Mouse (Mus musculus) heart, postnatal 0 days (tissue): ENCODE measurements around the gene Sptlc2. TPM values are rescaled to one million over a fixed set of nuclear protein-coding genes. Genes with fewer than 3 reads are reported as not detected.

Experiments used
- ATAC-seq: fragments of 200-750 bp; cut with Nextera tagmentation; 2 replicates; pipeline ENCODE4 v1.8.0; 2017; ENCODE audit warnings: low read depth, moderate number of reproducible peaks, moderate library complexity; ENCODE audit not compliant: insufficient read depth
- DNase-seq: peaks from one replicate; pipeline ENCODE4 v3.0.0-alpha.2; 2016; ENCODE audit warnings: low spot score
- H3K27ac ChIP-seq: fragments of 300-500 bp; sonication (generic); 2 replicates; pipeline ENCODE4 v1.5.1; 2014; ENCODE audit warnings: low read depth, mild to moderate bottlenecking
- H3K27me3 ChIP-seq: fragments of 300-500 bp; sonication (generic); 2 replicates; pipeline ENCODE4 v1.6.1; 2014; ENCODE audit warnings: low read length, mixed read lengths; ENCODE audit not compliant: control insufficient read depth, insufficient read depth
- H3K36me3 ChIP-seq: fragments of 300-500 bp; sonication (generic); replicated peaks from 2 replicates; pipeline ENCODE4 v1.6.1; 2014; ENCODE audit warnings: low read length, mixed read lengths; ENCODE audit not compliant: control insufficient read depth, insufficient read depth
- H3K4me1 ChIP-seq: fragments of 300-500 bp; sonication (generic); 2 replicates; pipeline ENCODE4 v1.6.1; 2014; ENCODE audit warnings: antibody characterized with exemption; ENCODE audit not compliant: control insufficient read depth, insufficient read depth
- H3K4me2 ChIP-seq: fragments of 300-500 bp; sonication (generic); 2 replicates; pipeline ENCODE4 v1.6.1; 2014; ENCODE audit warnings: low read depth, mild to moderate bottlenecking, low read length, moderate library complexity
- H3K4me3 ChIP-seq: fragments of 300-500 bp; sonication (generic); 2 replicates; pipeline ENCODE4 v1.5.1; 2014; ENCODE audit warnings: low read depth, low read length
- H3K9ac ChIP-seq: fragments of 300-500 bp; sonication (generic); replicated peaks from 2 replicates; pipeline ENCODE4 v1.6.1; 2014; ENCODE audit warnings: low read depth, low read length, mixed read lengths
- H3K9me3 ChIP-seq: fragments of 300-500 bp; sonication (generic); replicated peaks from 2 replicates; pipeline ENCODE4 v1.6.1; 2016; ENCODE audit warnings: low read length; ENCODE audit not compliant: control insufficient read depth
- CTCF ChIP-seq: IDR thresholded peaks from 2 replicates; pipeline ENCODE4 v1.5.1; 2016; ENCODE audit warnings: antibody characterized with exemption, control low read depth, low read depth
- EP300 ChIP-seq: IDR thresholded peaks from 2 replicates; pipeline ENCODE4 v1.6.1; 2016; ENCODE audit warnings: antibody characterized with exemption, low read depth
- WGBS: fragments of 180-500 bp; shearing (Covaris S2); extraction: QIAGEN DNeasy Blood & Tissue Kit; methylation state at CpG from one replicate; pipeline ENCODE4 v1.1.7; 2014; 5-methylcytosine and 5-hydroxymethylcytosine counted together
- polyA plus RNA-seq: library from polyadenylated mRNA; unstranded; fragments of >200 nt; fragmentation: Nextera tagmentation; extraction: Ambion mirVana; gene quantifications from 2 replicates; pipeline ENCODE4 v1.2.1, GENCODE M21; 2015
- total RNA-seq: library from RNA; depleted of rRNA; stranded (reverse); fragments of >200 nt; gene quantifications from 2 replicates; pipeline ENCODE4 v1.2.3, GENCODE M21; 2014; ENCODE audit warnings: low replicate concordance

The Sptlc2 gene
- total and polyA plus RNA-seq, 2 experiments from 2014 or later = 66.6 to 67.0 TPM

DNA sequence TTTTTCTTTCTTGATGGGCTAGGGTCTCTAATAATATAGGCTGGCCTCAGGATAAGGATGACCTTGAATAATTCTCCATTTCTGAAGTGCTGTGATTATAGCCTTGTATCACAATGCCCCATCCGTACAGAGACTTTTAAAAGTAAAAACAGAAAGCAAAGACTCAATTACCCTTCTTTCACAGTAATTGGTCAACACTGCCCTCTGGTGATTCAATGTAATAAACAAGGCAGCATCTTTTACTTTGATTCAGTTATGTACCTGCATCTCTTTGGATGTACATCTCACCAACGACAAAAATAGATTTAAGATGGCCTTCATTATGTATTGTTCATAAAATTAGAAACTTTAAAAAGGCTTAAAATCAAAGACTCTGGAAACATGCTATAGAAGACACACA is 53.3 kb downstream of the Sptlc2 start:
- H3K27me3 ChIP-seq = no peaks in the 10 kb centered on the region
- ATAC-seq (no peak), DNase-seq (peak; percentile 16)
- no peaks in the 10 kb centered on the region for H3K9me3 ChIP-seq
- no peaks in the 10 kb centered on the region for H3K4me1 ChIP-seq
- no peak overlapping the region for H3K4me2 ChIP-seq
- no peak overlapping the region for H3K9ac ChIP-seq
- H3K36me3 ChIP-seq = peaks cover 31% of the 10 kb centered on the region
- no peak overlapping the region for H3K4me3 ChIP-seq
- H3K27ac ChIP-seq = no peak overlapping the region
- 28% methylated on average over 2 of the region's 2 CpGs for WGBS
- TF ChIP-seq EP300 (no peak), CTCF (peak; percentile 66)

DNA sequence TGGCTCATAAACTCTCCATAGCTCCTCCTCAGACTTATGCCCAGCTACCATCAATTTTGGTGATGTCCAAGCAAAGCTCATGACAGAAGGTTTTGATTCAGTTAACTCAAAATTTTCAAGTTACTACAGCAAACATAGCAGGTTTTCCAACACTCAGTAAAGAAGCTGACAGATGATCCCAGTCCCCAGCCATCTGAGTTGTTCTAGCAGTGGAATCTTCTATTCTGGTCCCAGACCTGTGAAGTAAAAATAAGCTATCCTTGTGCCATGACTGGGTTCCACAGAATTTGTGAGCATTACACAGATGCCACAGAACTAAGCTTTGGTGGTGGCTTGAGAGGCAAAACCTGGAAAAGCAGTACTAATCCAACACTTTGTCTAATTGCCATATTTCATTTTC is 54.4 kb downstream of the Sptlc2 start:
- no peak for DNase-seq
- Histone ChIP-seq H3K9ac (no peak overlapping the region), H3K27me3 (no peaks in the 10 kb centered on the region), H3K4me1 (no peaks in the 10 kb centered on the region), H3K36me3 (peaks cover 23% of the 10 kb centered on the region), H3K9me3 (no peaks in the 10 kb centered on the region), H3K4me3 (no peak overlapping the region), H3K27ac (no peak overlapping the region), H3K4me2 (no peak overlapping the region)
- TF ChIP-seq EP300 (no peak), CTCF (no peak)
- no peak for ATAC-seq

DNA sequence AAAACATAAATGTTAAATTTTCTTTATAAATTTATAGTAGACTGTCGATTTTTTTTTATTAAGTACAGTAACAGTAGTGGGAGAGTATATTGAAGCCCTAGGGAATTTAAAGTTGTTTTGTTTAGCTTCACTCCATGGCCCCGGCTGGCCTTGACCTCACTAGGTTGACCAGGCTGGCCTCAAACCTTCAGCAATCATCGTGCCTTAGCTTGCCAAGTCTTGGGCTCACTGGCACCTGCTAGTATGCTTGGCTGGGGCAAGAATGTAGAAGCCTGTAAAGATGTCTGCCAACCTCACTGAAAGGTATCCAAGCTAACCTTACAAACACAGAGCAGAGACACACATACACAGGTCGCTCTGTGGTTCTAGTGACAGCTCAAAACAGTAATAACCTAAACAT is 55.6 kb downstream of the Sptlc2 start:
- no peak for TF ChIP-seq EP300
- TF ChIP-seq CTCF = no peak
- Histone ChIP-seq H3K4me3 (no peak overlapping the region), H3K27me3 (no peaks in the 10 kb centered on the region), H3K4me1 (no peaks in the 10 kb centered on the region), H3K36me3 (peaks cover 13% of the 10 kb centered on the region; the same call in 1 of the 2 replicates), H3K9ac (no peak overlapping the region), H3K9me3 (no peaks in the 10 kb centered on the region), H3K27ac (no peak overlapping the region), H3K4me2 (no peak overlapping the region)
- WGBS = 70% methylated on average over 4 of the region's 4 CpGs
- DNase-seq (no peak), ATAC-seq (no peak)

DNA sequence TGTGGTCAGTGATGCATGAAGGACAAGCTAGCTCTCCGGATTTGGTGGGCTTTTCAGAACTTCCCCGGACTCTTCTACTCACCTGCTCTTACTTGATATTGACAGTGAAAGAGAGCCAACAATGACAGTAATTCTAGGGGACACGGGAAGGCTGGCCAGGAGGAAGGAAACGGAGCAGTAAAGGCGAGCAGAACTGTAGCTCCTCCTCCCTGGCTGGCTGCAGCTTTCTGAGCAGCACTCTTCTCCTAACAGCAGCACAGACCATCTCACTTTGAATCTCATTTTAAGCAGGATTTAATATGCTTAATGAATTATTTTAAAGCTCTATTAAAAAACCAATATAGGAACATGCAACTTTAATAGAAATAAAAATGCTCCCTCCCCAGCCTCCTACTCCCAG is 56.2 kb downstream of the Sptlc2 start:
- Histone ChIP-seq H3K4me2 (no peak overlapping the region), H3K4me1 (no peaks in the 10 kb centered on the region), H3K4me3 (no peak overlapping the region), H3K36me3 (peaks cover 13% of the 10 kb centered on the region; the same call in 1 of the 2 replicates), H3K27ac (no peak overlapping the region), H3K27me3 (no peaks in the 10 kb centered on the region), H3K9ac (no peak overlapping the region), H3K9me3 (no peaks in the 10 kb centered on the region)
- DNase-seq = no peak
- ATAC-seq = no peak
- TF ChIP-seq CTCF (no peak), EP300 (no peak)
- 47% methylated on average over 5 of the region's 5 CpGs for WGBS

DNA sequence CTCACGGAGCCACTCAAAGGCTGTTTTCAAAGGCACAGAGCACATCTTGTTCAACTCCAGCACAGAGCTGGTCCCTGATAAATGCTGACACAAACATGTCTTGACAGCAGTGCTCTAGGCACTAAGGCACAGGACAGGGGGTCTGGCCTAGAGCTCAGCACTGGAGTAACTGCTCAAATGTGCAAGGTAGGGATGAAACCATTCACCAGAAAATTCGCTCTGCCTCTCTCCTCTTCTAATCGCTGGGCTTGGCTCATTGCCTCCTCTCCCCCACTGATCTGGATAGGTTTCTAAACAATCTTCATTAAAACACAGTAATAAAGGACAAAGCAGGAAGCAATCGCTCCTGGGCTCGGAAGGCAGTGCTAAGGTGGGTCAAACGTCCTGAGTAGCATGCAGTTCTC is 57.1 kb downstream of the Sptlc2 start:
- Histone ChIP-seq H3K4me1 (no peaks in the 10 kb centered on the region), H3K4me2 (no peak overlapping the region), H3K27ac (no peak overlapping the region), H3K27me3 (no peaks in the 10 kb centered on the region), H3K9ac (no peak overlapping the region), H3K36me3 (peaks cover 10% of the 10 kb centered on the region; the same call in 1 of the 2 replicates), H3K9me3 (no peaks in the 10 kb centered on the region), H3K4me3 (no peak overlapping the region)
- DNase-seq = no peak
- TF ChIP-seq EP300 (no peak), CTCF (no peak)
- WGBS = 65% methylated on average over 6 of the region's 6 CpGs
- ATAC-seq = no peak

DNA sequence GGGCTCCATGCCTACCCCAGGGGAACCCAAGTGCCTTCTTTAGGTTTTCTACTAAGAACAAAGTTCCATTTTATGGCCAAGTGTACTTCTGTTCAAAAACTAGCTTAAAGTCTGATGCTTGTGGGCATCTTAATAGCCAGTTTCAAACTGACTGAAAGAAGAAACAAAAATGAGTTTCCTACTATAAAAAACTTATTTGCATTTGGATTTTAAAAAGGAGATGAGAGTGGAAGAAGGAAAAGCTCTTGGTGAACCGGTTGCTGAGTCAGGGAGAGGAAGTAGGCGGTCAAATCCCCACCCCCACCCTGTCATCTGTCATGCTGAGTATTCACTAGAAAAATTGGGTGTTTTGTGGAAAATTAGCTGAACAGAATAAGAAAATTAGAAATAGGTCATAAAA is 57.9 kb downstream of the Sptlc2 start:
- DNase-seq = no peak
- TF ChIP-seq EP300 = no peak
- no peak for TF ChIP-seq CTCF
- no peaks in the 10 kb centered on the region for H3K4me1 ChIP-seq
- H3K9ac ChIP-seq = no peak overlapping the region
- H3K27me3 ChIP-seq = no peaks in the 10 kb centered on the region
- 0 out of 2 replicates have a peak, but pooled peaks cover 7% of the 10 kb centered on the region for H3K36me3 ChIP-seq
- H3K4me2 ChIP-seq = no peak overlapping the region
- ATAC-seq = no peak
- H3K9me3 ChIP-seq = no peaks in the 10 kb centered on the region
- WGBS = 62% methylated on average over 2 of the region's 2 CpGs
- no peak overlapping the region for H3K27ac ChIP-seq
- H3K4me3 ChIP-seq = no peak overlapping the region
